Mouse (Mus musculus): ENCODE data around the gene Sipa1l3. TPM values are rescaled to one million over a fixed set of nuclear protein-coding genes. Genes with fewer than 3 reads are reported as not detected.

Gene Sipa1l3
- 35.4 and 41.9 TPM in 2 replicates for polyA plus RNA-seq (2012; rRNA removed)

GRCm38 (mm10) chr7:29518421-29519210 lies at the start of gene Sipa1l3:
Sipa1l3 (minus strand) TSS chr7:29518641.
- TF ChIP-seq CTCF (IDR thresholded peaks at IDR 0.05; ENCODE audit: extremely low read depth, insufficient read depth, low read length) (no peak), POLR2A (IDR thresholded peaks at IDR 0.05; ENCODE audit: extremely low read depth, insufficient read depth, low read length) (peak; percentile 86)
- peak within 1 kb of the TSS; percentile 74; the same call in 1 of the 2 replicates for H3K27ac ChIP-seq (ENCODE audit: insufficient read depth, low read length)
- no peaks in the 10 kb centered on the region for H3K4me1 ChIP-seq (ENCODE audit: control insufficient read depth, insufficient read depth, low read length)
- H3K4me3 ChIP-seq (ENCODE audit: insufficient read depth, low read length), result peak within 1 kb of the TSS; percentile 88

DNA sequence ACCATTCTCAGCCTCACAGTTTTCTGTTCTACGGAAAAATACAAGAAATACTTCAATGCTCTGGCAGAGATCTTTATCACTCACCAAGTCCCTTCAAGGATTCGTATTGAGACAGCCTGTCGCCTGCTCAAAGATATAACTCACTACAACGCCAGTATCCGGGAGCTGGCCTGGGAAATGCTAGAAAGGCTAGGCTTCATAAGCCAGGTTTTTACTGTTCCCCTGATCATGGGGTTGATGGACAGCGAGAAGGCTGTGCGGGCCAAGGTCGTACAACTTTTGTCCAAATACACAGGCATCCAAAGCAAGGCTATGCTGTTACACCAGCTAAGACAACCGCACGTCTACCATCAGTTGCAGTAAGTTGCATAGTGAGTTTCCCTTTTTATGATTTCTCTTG lies 44.6 kb upstream of the Sipa1l3 start:
- Histone ChIP-seq H3K4me1 (ENCODE audit: control insufficient read depth, insufficient read depth, low read length) (no peaks in the 10 kb centered on the region), H3K4me3 (ENCODE audit: insufficient read depth, low read length) (no peak overlapping the region), H3K27ac (ENCODE audit: insufficient read depth, low read length) (no peak overlapping the region)
- no peak for TF ChIP-seq POLR2A (IDR thresholded peaks at IDR 0.05; ENCODE audit: extremely low read depth, insufficient read depth, low read length)
- no peak for TF ChIP-seq CTCF (IDR thresholded peaks at IDR 0.05; ENCODE audit: extremely low read depth, insufficient read depth, low read length)

- TF ChIP-seq CTCF (IDR thresholded peaks at IDR 0.05; ENCODE audit: extremely low read depth, insufficient read depth, low read length) (no peak), POLR2A (IDR thresholded peaks at IDR 0.05; ENCODE audit: extremely low read depth, insufficient read depth, low read length) (no peak)
- H3K4me3 ChIP-seq (ENCODE audit: insufficient read depth, low read length), result no peak overlapping the region
- H3K27ac ChIP-seq (ENCODE audit: insufficient read depth, low read length), result no peak overlapping the region
- no peaks in the 10 kb centered on the region for H3K4me1 ChIP-seq (ENCODE audit: control insufficient read depth, insufficient read depth, low read length)
These were observed 42.6 kb upstream of the Sipa1l3 start for GRCm38 (mm10) chr7:29561046-29561445.

DNA sequence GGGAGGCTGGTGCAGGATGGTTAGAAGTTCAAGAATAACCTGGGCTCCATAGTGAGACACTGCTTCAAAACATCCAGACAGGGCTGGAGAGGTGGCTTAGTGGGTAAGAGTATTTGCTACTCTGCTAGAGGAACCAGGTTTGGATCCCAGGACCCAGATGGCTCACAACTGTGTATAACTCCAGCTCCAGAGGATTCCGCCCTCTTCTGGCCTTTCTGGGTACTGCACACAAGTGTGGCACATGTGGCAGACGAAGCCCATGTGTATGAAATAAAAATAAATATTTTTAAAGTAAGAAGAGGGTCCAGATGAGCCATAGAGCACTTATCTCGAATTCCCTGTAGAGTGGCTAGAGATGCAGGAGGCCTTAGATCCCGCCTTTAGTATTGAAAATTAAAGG lies 40.8 kb upstream of the Sipa1l3 start:
- TF ChIP-seq POLR2A (IDR thresholded peaks at IDR 0.05; ENCODE audit: extremely low read depth, insufficient read depth, low read length), result no peak
- TF ChIP-seq CTCF (IDR thresholded peaks at IDR 0.05; ENCODE audit: extremely low read depth, insufficient read depth, low read length), result no peak
- Histone ChIP-seq H3K27ac (ENCODE audit: insufficient read depth, low read length) (no peak overlapping the region), H3K4me3 (ENCODE audit: insufficient read depth, low read length) (no peak overlapping the region), H3K4me1 (ENCODE audit: control insufficient read depth, insufficient read depth, low read length) (no peaks in the 10 kb centered on the region)

DNA sequence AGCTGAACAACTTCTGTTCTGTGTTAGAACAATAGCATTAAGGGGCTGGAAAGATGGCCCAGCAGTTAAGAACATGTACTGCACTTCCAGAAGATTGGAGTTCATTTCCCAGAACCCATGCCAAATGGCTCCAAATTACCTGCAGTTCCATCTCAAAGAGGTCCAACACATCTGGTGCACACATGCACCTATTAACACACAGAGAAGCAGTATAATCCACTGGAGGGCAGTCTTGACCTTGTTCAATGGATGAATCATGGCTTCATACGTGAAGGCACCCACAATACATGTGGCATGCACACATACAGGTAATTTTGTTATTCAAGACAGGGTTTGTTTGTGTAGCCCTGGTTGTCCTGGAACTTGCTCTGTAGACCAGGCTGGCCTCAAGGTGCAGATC lies 40.3 kb upstream of the Sipa1l3 start:
- no peak for TF ChIP-seq CTCF (IDR thresholded peaks at IDR 0.05; ENCODE audit: extremely low read depth, insufficient read depth, low read length)
- TF ChIP-seq POLR2A (IDR thresholded peaks at IDR 0.05; ENCODE audit: extremely low read depth, insufficient read depth, low read length), result no peak
- Histone ChIP-seq H3K4me3 (ENCODE audit: insufficient read depth, low read length) (no peak overlapping the region), H3K4me1 (ENCODE audit: control insufficient read depth, insufficient read depth, low read length) (no peaks in the 10 kb centered on the region), H3K27ac (ENCODE audit: insufficient read depth, low read length) (no peak overlapping the region)

DNA sequence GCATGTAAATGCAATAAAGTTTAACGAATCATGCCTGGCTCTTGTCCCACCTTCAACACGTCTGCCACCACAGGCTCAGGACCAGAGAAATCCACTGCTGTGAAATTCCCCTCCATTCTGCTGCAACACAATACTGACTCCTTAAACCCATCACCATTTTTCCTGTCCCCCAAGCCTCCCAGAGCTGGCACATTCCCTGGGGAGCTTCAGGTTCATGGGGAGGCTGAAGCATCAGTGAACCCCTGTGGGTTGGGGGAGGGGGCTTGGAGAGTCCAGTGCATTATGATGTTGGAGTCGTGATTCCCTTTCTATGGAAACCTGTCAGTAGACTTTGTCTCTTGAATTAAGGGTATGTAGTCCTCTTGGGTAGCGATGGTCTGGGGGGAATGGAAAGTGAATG lies 37.8 kb upstream of the Sipa1l3 start:
- no peaks in the 10 kb centered on the region for H3K4me1 ChIP-seq (ENCODE audit: control insufficient read depth, insufficient read depth, low read length)
- H3K27ac ChIP-seq (ENCODE audit: insufficient read depth, low read length), result no peak overlapping the region
- no peak for TF ChIP-seq POLR2A (IDR thresholded peaks at IDR 0.05; ENCODE audit: extremely low read depth, insufficient read depth, low read length)
- TF ChIP-seq CTCF (IDR thresholded peaks at IDR 0.05; ENCODE audit: extremely low read depth, insufficient read depth, low read length), result no peak
- no peak overlapping the region for H3K4me3 ChIP-seq (ENCODE audit: insufficient read depth, low read length)

GRCm38 (mm10) chr7:29555521-29555920 lies 37.1 kb upstream of the Sipa1l3 start:
- TF ChIP-seq CTCF (IDR thresholded peaks at IDR 0.05; ENCODE audit: extremely low read depth, insufficient read depth, low read length), result no peak
- no peak for TF ChIP-seq POLR2A (IDR thresholded peaks at IDR 0.05; ENCODE audit: extremely low read depth, insufficient read depth, low read length)
- no peak overlapping the region for H3K27ac ChIP-seq (ENCODE audit: insufficient read depth, low read length)
- no peak overlapping the region for H3K4me3 ChIP-seq (ENCODE audit: insufficient read depth, low read length)
- no peaks in the 10 kb centered on the region for H3K4me1 ChIP-seq (ENCODE audit: control insufficient read depth, insufficient read depth, low read length)

DNA sequence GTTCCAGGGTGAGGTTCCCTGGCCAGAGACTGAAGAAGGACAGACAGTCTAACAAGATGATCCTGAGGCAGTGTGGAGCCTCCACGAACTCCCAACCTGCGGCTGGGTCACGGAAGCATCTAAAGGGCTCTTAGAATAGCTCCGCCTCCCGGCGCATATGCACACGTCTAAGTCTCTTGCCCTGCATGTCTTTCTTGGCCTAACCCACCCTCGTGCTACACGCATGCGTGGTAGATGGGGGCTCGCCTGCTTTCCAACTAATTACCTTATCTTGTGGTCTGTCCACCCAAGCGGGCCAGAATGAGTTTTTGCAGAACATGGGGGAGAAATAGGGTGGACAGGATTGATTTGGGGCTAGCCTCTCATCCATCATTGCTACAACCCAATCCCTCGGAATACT lies 36.6 kb upstream of the Sipa1l3 start:
- Histone ChIP-seq H3K27ac (ENCODE audit: insufficient read depth, low read length) (no peak overlapping the region), H3K4me3 (ENCODE audit: insufficient read depth, low read length) (no peak overlapping the region), H3K4me1 (ENCODE audit: control insufficient read depth, insufficient read depth, low read length) (no peaks in the 10 kb centered on the region)
- TF ChIP-seq CTCF (IDR thresholded peaks at IDR 0.05; ENCODE audit: extremely low read depth, insufficient read depth, low read length) (no peak), POLR2A (IDR thresholded peaks at IDR 0.05; ENCODE audit: extremely low read depth, insufficient read depth, low read length) (no peak)

DNA sequence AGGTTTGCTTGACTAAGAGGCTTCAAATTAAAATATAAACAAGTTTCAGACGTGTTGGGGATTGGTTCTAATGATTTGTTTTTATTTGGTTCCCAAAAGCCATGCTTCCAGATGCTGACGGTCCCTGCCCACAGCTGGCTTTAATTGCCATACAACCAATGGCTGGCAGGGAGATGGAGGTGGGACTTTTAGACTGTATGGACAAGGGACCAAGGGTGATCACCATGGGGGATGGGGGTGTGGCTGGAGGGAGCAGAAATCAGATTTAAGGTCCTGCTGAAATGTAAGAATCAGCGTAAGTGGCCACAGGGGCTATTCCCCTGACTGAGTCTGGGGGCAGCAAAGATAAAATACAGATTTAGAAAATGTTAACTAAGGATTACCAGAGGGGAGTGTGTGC lies 32.2 kb upstream of the Sipa1l3 start:
- TF ChIP-seq POLR2A (IDR thresholded peaks at IDR 0.05; ENCODE audit: extremely low read depth, insufficient read depth, low read length) (no peak), CTCF (IDR thresholded peaks at IDR 0.05; ENCODE audit: extremely low read depth, insufficient read depth, low read length) (no peak)

GRCm38 (mm10) chr7:29541608-29542007 lies 23.2 kb upstream of the Sipa1l3 start:
- Histone ChIP-seq H3K4me1 (ENCODE audit: control insufficient read depth, insufficient read depth, low read length) (no peaks in the 10 kb centered on the region), H3K27ac (ENCODE audit: insufficient read depth, low read length) (no peak overlapping the region), H3K4me3 (ENCODE audit: insufficient read depth, low read length) (no peak overlapping the region)
- TF ChIP-seq CTCF (IDR thresholded peaks at IDR 0.05; ENCODE audit: extremely low read depth, insufficient read depth, low read length), result no peak
- TF ChIP-seq POLR2A (IDR thresholded peaks at IDR 0.05; ENCODE audit: extremely low read depth, insufficient read depth, low read length), result no peak

More for the DNA sequence above, 32.2 kb upstream of the Sipa1l3 start:
- no peak overlapping the region for H3K27ac ChIP-seq (ENCODE audit: insufficient read depth, low read length)
- no peaks in the 10 kb centered on the region for H3K4me1 ChIP-seq (ENCODE audit: control insufficient read depth, insufficient read depth, low read length)
- no peak overlapping the region for H3K4me3 ChIP-seq (ENCODE audit: insufficient read depth, low read length)

All from cortical plate, adult 2 months (tissue).